Mouse (Mus musculus) intestine, embryonic 16.5 days (tissue): ENCODE measurements around the gene Jak1. TPM values are rescaled to one million over a fixed set of nuclear protein-coding genes. Genes with fewer than 3 reads are reported as not detected.

Experiments
- ATAC-seq: fragments of 200-750 bp; cut with Nextera tagmentation; 2 replicates; pipeline ENCODE4 v1.8.0; 2017; ENCODE audit warnings: moderate TSS enrichment, moderate library complexity
- H3K27ac ChIP-seq: fragments of 300-500 bp; sonication (generic); 2 replicates; pipeline ENCODE4 v1.5.1; 2014; ENCODE audit warnings: mild to moderate bottlenecking, low read length
- H3K27me3 ChIP-seq: fragments of 300-500 bp; sonication (generic); replicated peaks from 2 replicates; pipeline ENCODE4 v1.6.1; 2014; ENCODE audit warnings: low read length, control low read depth, mixed read lengths; ENCODE audit not compliant: control insufficient read depth, insufficient read depth
- H3K36me3 ChIP-seq: fragments of 300-500 bp; sonication (generic); 2 replicates; pipeline ENCODE4 v1.6.1; 2014; ENCODE audit warnings: low read length, control low read depth; ENCODE audit not compliant: control insufficient read depth, insufficient read depth
- H3K4me1 ChIP-seq: fragments of 300-500 bp; sonication (generic); 2 replicates; pipeline ENCODE4 v1.6.1; 2014; ENCODE audit warnings: low read length, control low read depth, mixed read lengths; ENCODE audit not compliant: control insufficient read depth, insufficient read depth
- H3K4me2 ChIP-seq: fragments of 300-500 bp; sonication (generic); 2 replicates; pipeline ENCODE4 v1.6.1; 2014; ENCODE audit warnings: low read depth, low read length, control low read depth
- H3K4me3 ChIP-seq: fragments of 300-500 bp; sonication (generic); 2 replicates; pipeline ENCODE4 v1.5.1; 2014; ENCODE audit warnings: mild to moderate bottlenecking, low read length
- H3K9ac ChIP-seq: fragments of 300-500 bp; sonication (generic); 2 replicates; pipeline ENCODE4 v1.6.1; 2014; ENCODE audit warnings: low read depth, low read length
- H3K9me3 ChIP-seq: fragments of 300-500 bp; sonication (generic); 2 replicates; pipeline ENCODE4 v1.6.1; 2016; ENCODE audit warnings: low read length, control low read depth; ENCODE audit not compliant: control insufficient read depth
- WGBS: fragments of 180-500 bp; shearing (Covaris S2); extraction: QIAGEN DNeasy Blood & Tissue Kit; methylation state at CpG from one replicate; pipeline ENCODE4 v1.1.7; 2014; 5-methylcytosine and 5-hydroxymethylcytosine counted together
- polyA plus RNA-seq: library from polyadenylated mRNA; unstranded; fragments of >200 nt; fragmentation: Nextera tagmentation; extraction: Ambion mirVana; gene quantifications from 2 replicates; pipeline ENCODE4 v1.2.1, GENCODE M21; 2015

Jak1 gene
- polyA plus RNA-seq, 1 experiment from 2014 or later, result 66.7 TPM

DNA sequence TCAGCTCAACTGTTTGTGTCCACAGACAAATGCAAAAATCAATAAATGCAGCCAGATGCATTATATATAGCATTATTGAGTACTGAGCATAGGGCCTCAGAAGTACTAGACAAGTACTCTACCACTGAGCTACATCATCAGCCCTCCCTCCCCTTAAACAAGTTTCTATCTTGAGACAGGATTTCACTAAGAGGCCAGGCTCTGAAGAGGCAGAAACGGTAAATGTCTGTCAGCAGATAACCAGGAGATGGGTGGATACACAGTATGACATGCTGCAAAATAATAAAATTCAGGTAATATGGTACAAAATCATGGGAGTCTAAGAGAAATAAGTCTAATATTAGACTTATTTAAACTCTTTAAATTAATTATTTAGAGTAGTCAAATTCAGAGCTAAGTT lies 61.6 kb downstream of the Jak1 start:
- no peaks in the 10 kb centered on the region for H3K9me3 ChIP-seq
- H3K4me3 ChIP-seq, result no peak overlapping the region
- H3K4me2 ChIP-seq, result no peak overlapping the region
- no peak overlapping the region for H3K27ac ChIP-seq
- H3K27me3 ChIP-seq, result no peaks in the 10 kb centered on the region
- 74% methylated on average over 1 of the region's 1 CpGs for WGBS
- H3K36me3 ChIP-seq, result no peaks in the 10 kb centered on the region
- no peak for ATAC-seq
- H3K4me1 ChIP-seq, result peaks cover 15% of the 10 kb centered on the region
- no peak overlapping the region for H3K9ac ChIP-seq

DNA sequence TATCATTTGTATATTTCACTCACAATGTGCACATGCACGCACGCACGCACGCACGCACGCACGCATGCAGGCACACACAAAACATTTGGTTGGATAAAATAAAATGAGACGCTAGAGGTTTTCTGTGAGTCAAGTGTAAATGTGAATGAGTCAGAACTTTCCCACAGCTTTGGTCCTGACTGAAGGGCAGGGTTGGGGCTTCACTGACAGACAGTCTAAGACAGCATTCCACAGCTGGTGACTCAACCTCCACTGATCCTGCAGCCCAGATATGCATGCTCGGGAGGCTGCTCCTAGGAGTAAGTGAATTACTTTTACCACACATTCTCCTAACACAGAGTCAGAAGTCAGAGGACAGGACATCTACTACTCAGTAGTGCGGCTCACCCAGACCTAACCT lies 62.5 kb downstream of the Jak1 start:
- Histone ChIP-seq H3K9ac (no peak overlapping the region), H3K36me3 (no peaks in the 10 kb centered on the region), H3K27ac (no peak overlapping the region), H3K4me3 (no peak overlapping the region), H3K4me1 (peaks cover 21% of the 10 kb centered on the region), H3K9me3 (no peaks in the 10 kb centered on the region), H3K27me3 (no peaks in the 10 kb centered on the region), H3K4me2 (no peak overlapping the region)
- peak; percentile 74 for ATAC-seq
- WGBS, result 84% methylated on average over 10 of the region's 10 CpGs

DNA sequence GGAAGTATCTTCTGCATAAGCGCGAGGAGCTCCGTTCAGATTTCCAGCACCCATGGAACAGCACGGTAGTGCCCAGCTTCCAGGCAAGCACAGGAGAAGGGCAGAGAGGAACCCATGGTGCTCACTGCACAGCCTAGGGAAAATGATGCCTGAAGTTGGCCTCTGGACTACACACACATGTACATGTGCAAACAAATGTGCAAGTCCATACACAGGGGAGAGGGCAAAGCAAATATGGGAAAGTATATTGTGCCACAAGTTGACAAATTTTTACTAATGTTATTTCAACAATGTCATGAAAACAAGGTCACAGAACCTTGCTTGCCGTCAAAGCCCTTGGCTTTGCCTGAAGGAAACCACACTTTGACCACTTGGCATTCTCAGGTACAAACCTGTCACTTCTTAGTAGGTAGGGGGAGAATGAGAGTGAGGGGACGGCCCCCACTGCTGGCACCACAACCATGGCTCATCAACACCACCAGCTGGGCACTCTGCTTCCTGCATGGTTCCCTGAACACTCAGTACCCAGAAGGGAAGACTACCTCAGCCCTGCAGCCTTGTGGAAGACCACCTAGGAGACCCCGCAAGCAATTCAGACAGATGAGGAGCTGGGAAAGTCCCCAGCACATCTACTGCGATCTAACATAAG lies 65.5 kb downstream of the Jak1 start:
- ATAC-seq, result no peak
- 92% methylated on average over 8 of the region's 8 CpGs for WGBS
- Histone ChIP-seq H3K4me2 (no peak overlapping the region), H3K36me3 (no peaks in the 10 kb centered on the region), H3K9me3 (no peaks in the 10 kb centered on the region), H3K4me3 (no peak overlapping the region), H3K4me1 (peaks cover 25% of the 10 kb centered on the region), H3K27me3 (no peaks in the 10 kb centered on the region), H3K27ac (no peak overlapping the region), H3K9ac (no peak overlapping the region)

GRCm38 (mm10) chr4:101198333-101198732 lies 66.7 kb downstream of the Jak1 start:
- H3K27me3 ChIP-seq, result no peaks in the 10 kb centered on the region
- no peaks in the 10 kb centered on the region for H3K36me3 ChIP-seq
- H3K9ac ChIP-seq, result no peak overlapping the region
- peaks cover 25% of the 10 kb centered on the region for H3K4me1 ChIP-seq
- ATAC-seq, result 0 out of 2 replicates have a peak, but pooled peaks have one; percentile 21
- H3K27ac ChIP-seq, result no peak overlapping the region
- H3K9me3 ChIP-seq, result no peaks in the 10 kb centered on the region
- WGBS, result 26% methylated on average over 2 of the region's 2 CpGs
- H3K4me2 ChIP-seq, result no peak overlapping the region
- H3K4me3 ChIP-seq, result no peak overlapping the region

DNA sequence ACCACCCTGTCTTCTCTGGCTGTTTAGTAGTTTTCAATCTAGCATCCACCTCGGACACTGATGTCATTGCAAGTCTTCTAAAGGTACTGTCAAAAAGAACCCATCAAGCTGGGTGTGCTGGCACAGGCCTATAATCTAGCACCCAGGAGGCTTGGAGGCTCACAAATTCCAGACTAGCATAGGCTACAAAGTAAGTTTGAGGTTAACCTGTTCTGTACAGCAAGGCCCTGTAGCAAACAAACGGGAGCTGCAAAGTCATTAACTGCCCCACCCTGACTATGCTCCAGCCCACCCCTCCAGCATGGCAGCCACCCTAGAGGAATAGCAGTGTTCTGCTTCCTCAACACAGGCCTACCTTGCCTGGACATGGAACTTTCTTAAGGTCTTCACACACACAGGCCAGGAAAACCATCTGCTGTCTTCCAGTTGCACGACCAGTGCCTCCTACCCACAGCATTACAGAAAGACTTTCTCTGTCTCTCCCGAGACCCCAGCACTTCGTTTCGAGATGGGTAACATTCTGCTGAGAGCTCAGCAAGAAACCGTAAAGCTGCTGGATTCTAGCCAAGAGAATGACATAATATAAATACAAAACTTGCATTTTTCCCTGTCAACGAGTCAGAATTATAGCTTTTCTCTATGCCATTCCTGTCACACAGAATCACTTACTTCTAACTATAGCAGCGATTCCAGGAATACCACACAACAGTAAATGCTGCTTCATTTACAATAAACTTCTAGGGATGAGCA lies 67.5 kb downstream of the Jak1 start:
- Histone ChIP-seq H3K27me3 (no peaks in the 10 kb centered on the region), H3K9ac (no peak overlapping the region), H3K4me1 (peaks cover 23% of the 10 kb centered on the region), H3K9me3 (no peaks in the 10 kb centered on the region), H3K27ac (no peak overlapping the region), H3K36me3 (no peaks in the 10 kb centered on the region), H3K4me3 (no peak overlapping the region), H3K4me2 (no peak overlapping the region)
- no peak for ATAC-seq
- 50% methylated on average over 9 of the region's 9 CpGs for WGBS

- peaks cover 26% of the 10 kb centered on the region for H3K4me1 ChIP-seq
- no peak overlapping the region for H3K27ac ChIP-seq
- 71% methylated on average over 2 of the region's 2 CpGs for WGBS
- no peak overlapping the region for H3K4me2 ChIP-seq
- H3K27me3 ChIP-seq, result no peaks in the 10 kb centered on the region
- no peaks in the 10 kb centered on the region for H3K9me3 ChIP-seq
- no peak overlapping the region for H3K9ac ChIP-seq
- no peak overlapping the region for H3K4me3 ChIP-seq
- no peak for ATAC-seq
- no peaks in the 10 kb centered on the region for H3K36me3 ChIP-seq
Measured at GRCm38 (mm10) chr4:101196407-101196806, 68.7 kb downstream of the Jak1 start.

DNA sequence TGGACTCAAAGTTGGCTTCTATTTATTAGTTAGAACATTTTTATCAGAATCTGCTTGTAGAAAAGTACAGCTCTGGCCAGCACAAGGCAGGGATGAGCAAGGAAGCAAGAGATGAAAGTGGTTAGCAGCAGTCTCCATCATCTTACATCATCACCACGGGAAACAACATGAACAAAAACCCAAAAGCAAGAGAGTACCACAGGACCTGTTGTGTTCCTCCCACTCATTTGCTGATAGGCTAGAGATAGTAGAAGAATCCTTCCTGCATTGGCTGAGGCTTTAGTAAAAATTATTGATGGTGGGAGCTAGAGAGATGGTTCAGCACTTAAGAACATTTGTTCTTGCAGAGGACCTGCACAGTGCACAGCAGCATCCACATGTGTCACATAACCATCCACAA lies 70.9 kb downstream of the Jak1 start:
- no peaks in the 10 kb centered on the region for H3K36me3 ChIP-seq
- H3K9ac ChIP-seq, result no peak overlapping the region
- H3K4me2 ChIP-seq, result no peak overlapping the region
- H3K27ac ChIP-seq, result no peak overlapping the region
- ATAC-seq, result no peak
- H3K9me3 ChIP-seq, result no peaks in the 10 kb centered on the region
- H3K4me1 ChIP-seq, result peaks cover 29% of the 10 kb centered on the region
- no peaks in the 10 kb centered on the region for H3K27me3 ChIP-seq
- 76% methylated on average over 1 of the region's 1 CpGs for WGBS
- H3K4me3 ChIP-seq, result no peak overlapping the region

GRCm38 (mm10) chr4:101192241-101192976 lies 72.7 kb downstream of the Jak1 start:
- ATAC-seq, result peak; percentile 84

GRCm38 (mm10) chr4:101187381-101187780 lies 77.7 kb downstream of the Jak1 start:
- Histone ChIP-seq H3K4me3 (no peak overlapping the region), H3K9me3 (no peaks in the 10 kb centered on the region), H3K36me3 (peaks cover 5% of the 10 kb centered on the region; the same call in 1 of the 2 replicates), H3K27me3 (no peaks in the 10 kb centered on the region), H3K4me1 (peaks cover 16% of the 10 kb centered on the region; the same call in 1 of the 2 replicates), H3K4me2 (no peak overlapping the region), H3K9ac (no peak overlapping the region), H3K27ac (peak overlapping the region; percentile 44; the same call in 1 of the 2 replicates)
- peak; percentile 62 for ATAC-seq
- 62% methylated on average over 4 of the region's 4 CpGs for WGBS

More at GRCm38 (mm10) chr4:101192241-101192976, 72.7 kb downstream of the Jak1 start:
- H3K9me3 ChIP-seq, result no peaks in the 10 kb centered on the region
- no peak overlapping the region for H3K4me2 ChIP-seq
- peak overlapping the region; percentile 52; the same call in 1 of the 2 replicates for H3K27ac ChIP-seq
- no peak overlapping the region for H3K9ac ChIP-seq
- WGBS, result 78% methylated on average over 5 of the region's 5 CpGs
- no peaks in the 10 kb centered on the region for H3K27me3 ChIP-seq
- H3K4me1 ChIP-seq, result peaks cover 19% of the 10 kb centered on the region
- no peak overlapping the region for H3K4me3 ChIP-seq
- H3K36me3 ChIP-seq, result no peaks in the 10 kb centered on the region; the same call in 1 of the 2 replicates
